Mouse (Mus musculus) midbrain, postnatal 0 days (tissue): Measurements from ENCODE around the gene Carf. TPM values are rescaled to one million over a fixed set of nuclear protein-coding genes. Genes with fewer than 3 reads are reported as not detected.
A peak's percentile ranks its signal among the peaks of the same experiment; 100 is the strongest.

Source experiments
- ATAC-seq: fragments of 200-750 bp; cut with Nextera tagmentation; 2 replicates; pipeline ENCODE4 v1.8.0; 2017; ENCODE audit warnings: moderate number of reproducible peaks, mild to moderate bottlenecking, moderate TSS enrichment, moderate library complexity; ENCODE audit not compliant: low FRiP score
- DNase-seq: peaks from one replicate; pipeline ENCODE4 v3.0.0-alpha.2; 2015; ENCODE audit warnings: low spot score
- H3K27ac ChIP-seq: fragments of 300-500 bp; sonication (generic); 2 replicates; pipeline ENCODE4 v1.5.1; 2014; ENCODE audit warnings: low read depth, mild to moderate bottlenecking, low read length, mixed read lengths
- H3K27me3 ChIP-seq: fragments of 300-500 bp; sonication (generic); 2 replicates; pipeline ENCODE4 v1.6.1; 2014; ENCODE audit warnings: low read length, control low read depth, mixed read lengths; ENCODE audit not compliant: insufficient read depth
- H3K36me3 ChIP-seq: fragments of 300-500 bp; sonication (generic); 2 replicates; pipeline ENCODE4 v1.6.1; 2014; ENCODE audit warnings: low read length, control low read depth, mixed read lengths; ENCODE audit not compliant: insufficient read depth
- H3K4me1 ChIP-seq: fragments of 300-500 bp; sonication (generic); 2 replicates; pipeline ENCODE4 v1.6.1; 2014; ENCODE audit warnings: mild to moderate bottlenecking, control low read depth, antibody characterized with exemption, low read length, mixed read lengths; ENCODE audit not compliant: insufficient read depth
- H3K4me2 ChIP-seq: fragments of 300-500 bp; sonication (generic); 2 replicates; pipeline ENCODE4 v1.6.1; 2014; ENCODE audit warnings: low read depth, mild to moderate bottlenecking, low read length, mixed read lengths; ENCODE audit not compliant: poor library complexity, severe bottlenecking
- H3K4me3 ChIP-seq: fragments of 300-500 bp; sonication (generic); 2 replicates; pipeline ENCODE4 v1.5.1; 2014; ENCODE audit warnings: low read depth, mild to moderate bottlenecking, low read length, moderate library complexity
- H3K9ac ChIP-seq: fragments of 300-500 bp; sonication (generic); replicated peaks from 2 replicates; pipeline ENCODE4 v1.6.1; 2014; ENCODE audit warnings: mild to moderate bottlenecking, low read length, moderate library complexity, mixed read lengths; ENCODE audit not compliant: poor library complexity, severe bottlenecking
- H3K9me3 ChIP-seq: fragments of 300-500 bp; sonication (generic); 2 replicates; pipeline ENCODE4 v1.6.1; 2016; ENCODE audit warnings: low read length, control low read depth
- CTCF ChIP-seq: IDR thresholded peaks from 2 replicates; pipeline ENCODE4 v1.5.1; 2016; ENCODE audit warnings: antibody characterized with exemption, mild to moderate bottlenecking
- WGBS: fragments of 180-500 bp; shearing (Covaris S2); extraction: QIAGEN DNeasy Blood & Tissue Kit; methylation state at CpG from one replicate; pipeline ENCODE4 v1.1.7; 2014; 5-methylcytosine and 5-hydroxymethylcytosine counted together
- polyA plus RNA-seq: library from polyadenylated mRNA; unstranded; fragments of >200 nt; fragmentation: Nextera tagmentation; extraction: Ambion mirVana; gene quantifications from 2 replicates; pipeline ENCODE4 v1.2.1, GENCODE M21; 2015
- total RNA-seq: library from RNA; depleted of rRNA; stranded (reverse); fragments of >200 nt; gene quantifications from 2 replicates; pipeline ENCODE4 v1.2.3, GENCODE M21; 2014

The Carf gene
- total and polyA plus RNA-seq, 2 experiments from 2014 or later = 8.0 to 19.0 TPM

- H3K36me3 ChIP-seq = no peaks in the 10 kb centered on the region
- H3K27me3 ChIP-seq = no peaks in the 10 kb centered on the region
- WGBS = 88% methylated on average over 7 of the region's 7 CpGs
These were observed 19.8 kb downstream of the Carf start for GRCm38 (mm10) chr1:60117721-60118455.

GRCm38 (mm10) chr1:60137346-60137745 lies 39.3 kb downstream of the Carf start:
- Histone ChIP-seq H3K27ac (no peak overlapping the region), H3K9ac (no peak overlapping the region), H3K36me3 (peaks cover 6% of the 10 kb centered on the region; the same call in 1 of the 2 replicates), H3K4me3 (no peak overlapping the region), H3K27me3 (no peaks in the 10 kb centered on the region), H3K4me1 (no peaks in the 10 kb centered on the region), H3K9me3 (no peaks in the 10 kb centered on the region), H3K4me2 (no peak overlapping the region)
- 33% methylated on average over 9 of the region's 9 CpGs for WGBS
- ATAC-seq (no peak), DNase-seq (no peak)
- TF ChIP-seq CTCF = no peak

More at GRCm38 (mm10) chr1:60117721-60118455, 19.8 kb downstream of the Carf start:
- ATAC-seq (no peak), DNase-seq (no peak)
- Histone ChIP-seq H3K4me3 (no peak overlapping the region), H3K4me1 (no peaks in the 10 kb centered on the region), H3K27ac (no peak overlapping the region), H3K9me3 (no peaks in the 10 kb centered on the region; the same call in 1 of the 2 replicates), H3K4me2 (no peak overlapping the region), H3K9ac (no peak overlapping the region)
- no peak for TF ChIP-seq CTCF

- TF ChIP-seq CTCF = peak; percentile 36
- H3K36me3 ChIP-seq = peaks cover 9% of the 10 kb centered on the region; the same call in 1 of the 2 replicates
- H3K9me3 ChIP-seq = no peaks in the 10 kb centered on the region
- no peak overlapping the region for H3K4me2 ChIP-seq
- DNase-seq (no peak), ATAC-seq (no peak)
- 76% methylated on average over 5 of the region's 5 CpGs for WGBS
- H3K4me1 ChIP-seq = no peaks in the 10 kb centered on the region
- H3K27me3 ChIP-seq = no peaks in the 10 kb centered on the region
- H3K9ac ChIP-seq = no peak overlapping the region
- no peak overlapping the region for H3K27ac ChIP-seq
- H3K4me3 ChIP-seq = no peak overlapping the region
These were observed 54.7 kb downstream of the Carf start for GRCm38 (mm10) chr1:60152700-60153099.

- no peak for TF ChIP-seq CTCF
- no peaks in the 10 kb centered on the region for H3K4me1 ChIP-seq
- DNase-seq = no peak
- H3K27ac ChIP-seq = no peak overlapping the region
- H3K9me3 ChIP-seq = no peaks in the 10 kb centered on the region
- no peak overlapping the region for H3K9ac ChIP-seq
- 90% methylated on average over 7 of the region's 7 CpGs for WGBS
- ATAC-seq = no peak
- H3K4me3 ChIP-seq = no peak overlapping the region
- H3K27me3 ChIP-seq = no peaks in the 10 kb centered on the region
- 0 out of 2 replicates have a peak, but pooled peaks cover 2% of the 10 kb centered on the region for H3K36me3 ChIP-seq
- no peak overlapping the region for H3K4me2 ChIP-seq
These were observed 58.6 kb downstream of the Carf start for GRCm38 (mm10) chr1:60156651-60157050.

- Histone ChIP-seq H3K9ac (no peak overlapping the region), H3K4me1 (no peaks in the 10 kb centered on the region), H3K27me3 (no peaks in the 10 kb centered on the region), H3K4me3 (no peak overlapping the region), H3K9me3 (no peaks in the 10 kb centered on the region), H3K4me2 (no peak overlapping the region), H3K27ac (no peak overlapping the region), H3K36me3 (no peaks in the 10 kb centered on the region)
- peak; percentile 5 for DNase-seq
- TF ChIP-seq CTCF = peak; percentile 69
- ATAC-seq = no peak
- 71% methylated on average over 3 of the region's 3 CpGs for WGBS
These were observed 60.4 kb downstream of the Carf start for GRCm38 (mm10) chr1:60158411-60158810.

- Histone ChIP-seq H3K27me3 (no peaks in the 10 kb centered on the region), H3K4me1 (no peaks in the 10 kb centered on the region), H3K4me3 (no peak overlapping the region), H3K4me2 (no peak overlapping the region), H3K27ac (no peak overlapping the region), H3K9ac (no peak overlapping the region), H3K36me3 (no peaks in the 10 kb centered on the region), H3K9me3 (no peaks in the 10 kb centered on the region)
- 96% methylated on average over 3 of the region's 3 CpGs for WGBS
- ATAC-seq (no peak), DNase-seq (no peak)
- no peak for TF ChIP-seq CTCF
These were observed 65.6 kb downstream of the Carf start for GRCm38 (mm10) chr1:60163676-60164075.
